Mouse (Mus musculus) embryonic stem cell, embryonic (primary cell): ENCODE measurements around the gene Bcl11a.

Experiments used
- CTCF ChIA-PET, 4 experiments: fragments of 300-600 bp in 2 of 4; fragments of 350-600 bp in 2 of 4; sonication (Branson Sonifier 250); formaldehyde crosslinking; loops; one replicate each; lab custom pipeline; 2022; ENCODE audit warnings: inconsistent platforms in 2 of 4; lab: Charles Lee
- POLR2A ChIA-PET, 4 experiments: fragments of 300-600 bp in 2 of 4; fragments of 350-600 bp in 2 of 4; sonication (Branson Sonifier 250); formaldehyde crosslinking; loops; one replicate each; lab custom pipeline; 2022; ENCODE audit warnings: antibody characterized with exemption in 4 of 4, inconsistent platforms in 1 of 4; lab: Charles Lee

Bcl11a gene

DNA sequence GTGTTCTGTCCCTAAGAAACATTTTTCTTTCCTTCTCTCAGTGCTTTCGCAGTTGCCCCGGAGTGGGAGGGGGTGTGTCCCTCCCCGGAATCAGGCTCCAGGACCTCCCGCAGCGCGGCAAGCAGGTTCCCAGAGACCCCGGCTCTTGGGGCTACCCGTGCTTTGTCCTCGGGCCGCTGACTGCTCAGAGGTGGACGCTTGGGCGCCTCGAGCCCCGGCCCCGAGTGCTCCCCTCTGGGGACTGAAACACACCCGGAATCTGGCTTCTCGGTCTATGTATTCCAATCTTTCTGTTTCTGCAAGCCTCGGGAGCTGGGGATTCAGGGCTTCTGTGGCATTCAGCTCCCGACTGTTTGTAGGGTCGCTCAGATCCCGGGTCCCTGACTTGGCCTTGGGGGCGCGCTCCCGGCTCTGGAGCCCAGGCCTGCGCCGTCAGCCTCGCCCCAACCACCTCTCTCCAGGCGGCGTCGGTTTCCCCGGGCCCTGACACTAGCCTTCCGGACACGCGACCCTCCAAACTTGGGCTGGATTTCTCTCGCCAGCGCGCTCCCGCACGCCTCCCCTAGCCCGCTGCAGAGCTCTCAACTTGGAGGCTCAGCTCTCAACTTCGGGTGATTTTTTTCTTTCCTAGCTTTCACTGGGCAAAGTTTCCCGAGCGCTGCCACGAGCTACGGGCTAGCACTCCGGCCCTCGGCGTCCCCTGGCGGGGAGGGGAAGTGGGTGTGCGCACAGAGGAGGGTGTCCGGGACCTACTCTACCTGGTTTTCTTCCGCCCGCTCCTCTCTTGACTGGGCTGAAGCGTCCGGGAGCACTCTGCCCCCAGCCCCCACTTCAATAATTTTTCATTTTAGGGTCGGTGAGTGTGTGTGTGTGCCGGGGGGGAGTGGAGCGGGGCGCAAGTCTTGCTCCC is 780 bp upstream of the Bcl11a start:
- POLR2A ChIA-PET = interaction anchor here in 3 of 4 experiments (0.5 to 1.6 kb wide), 5 partner anchors 9 to 1077 kb away, joined by 3 to 11 read pairs (median 3); no protein-coding TSS in a partner anchor

DNA sequence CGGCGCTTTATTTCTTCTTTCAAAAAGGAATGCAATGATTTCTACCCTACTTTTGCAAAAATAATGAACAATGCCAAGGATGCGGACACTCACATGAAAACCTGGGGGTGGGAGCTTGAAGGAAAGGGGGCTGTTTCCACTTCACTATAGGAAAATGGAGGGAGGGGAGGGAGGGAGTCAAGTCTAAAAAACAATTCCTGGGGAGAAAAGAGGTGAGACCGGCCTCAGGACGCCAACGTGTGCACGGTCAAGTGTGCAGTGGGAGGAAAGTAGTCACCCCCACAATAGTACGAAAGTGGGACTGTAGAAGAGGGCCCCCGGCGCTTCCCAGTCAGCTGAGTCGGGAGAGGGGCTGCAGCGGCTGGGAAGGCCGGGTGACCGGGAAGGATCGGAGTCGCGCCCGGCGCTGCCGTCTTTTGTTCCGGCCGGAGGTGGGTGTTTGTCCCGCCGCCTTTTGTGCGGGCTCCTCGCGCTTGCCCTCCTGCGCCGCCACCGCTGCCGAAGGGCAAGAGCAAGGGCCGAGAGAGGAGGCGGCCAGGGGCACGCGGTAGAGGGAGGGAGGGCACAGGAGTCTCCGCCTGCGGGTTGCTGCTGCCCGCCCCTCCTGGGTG is 955 bp downstream of the Bcl11a start:
- ChIA-PET CTCF (interaction anchor here in 2 of 4 experiments (0.6 to 0.7 kb wide), 3 partner anchors 25 to 929 kb away, joined by 4 to 6 read pairs (median 5); no protein-coding TSS in a partner anchor), POLR2A (interaction anchor here in 1 of 4 experiments (0.6 kb wide), 1 partner anchor 107 kb away, joined by 3 read pairs; no protein-coding TSS in a partner anchor)

More for the DNA sequence above, 780 bp upstream of the Bcl11a start:
- CTCF ChIA-PET = interaction anchor here in 2 of 4 experiments (0.6 to 1.6 kb wide), 3 partner anchors 15 to 44 kb away, joined by 3 to 6 read pairs (median 3); no protein-coding TSS in a partner anchor

DNA sequence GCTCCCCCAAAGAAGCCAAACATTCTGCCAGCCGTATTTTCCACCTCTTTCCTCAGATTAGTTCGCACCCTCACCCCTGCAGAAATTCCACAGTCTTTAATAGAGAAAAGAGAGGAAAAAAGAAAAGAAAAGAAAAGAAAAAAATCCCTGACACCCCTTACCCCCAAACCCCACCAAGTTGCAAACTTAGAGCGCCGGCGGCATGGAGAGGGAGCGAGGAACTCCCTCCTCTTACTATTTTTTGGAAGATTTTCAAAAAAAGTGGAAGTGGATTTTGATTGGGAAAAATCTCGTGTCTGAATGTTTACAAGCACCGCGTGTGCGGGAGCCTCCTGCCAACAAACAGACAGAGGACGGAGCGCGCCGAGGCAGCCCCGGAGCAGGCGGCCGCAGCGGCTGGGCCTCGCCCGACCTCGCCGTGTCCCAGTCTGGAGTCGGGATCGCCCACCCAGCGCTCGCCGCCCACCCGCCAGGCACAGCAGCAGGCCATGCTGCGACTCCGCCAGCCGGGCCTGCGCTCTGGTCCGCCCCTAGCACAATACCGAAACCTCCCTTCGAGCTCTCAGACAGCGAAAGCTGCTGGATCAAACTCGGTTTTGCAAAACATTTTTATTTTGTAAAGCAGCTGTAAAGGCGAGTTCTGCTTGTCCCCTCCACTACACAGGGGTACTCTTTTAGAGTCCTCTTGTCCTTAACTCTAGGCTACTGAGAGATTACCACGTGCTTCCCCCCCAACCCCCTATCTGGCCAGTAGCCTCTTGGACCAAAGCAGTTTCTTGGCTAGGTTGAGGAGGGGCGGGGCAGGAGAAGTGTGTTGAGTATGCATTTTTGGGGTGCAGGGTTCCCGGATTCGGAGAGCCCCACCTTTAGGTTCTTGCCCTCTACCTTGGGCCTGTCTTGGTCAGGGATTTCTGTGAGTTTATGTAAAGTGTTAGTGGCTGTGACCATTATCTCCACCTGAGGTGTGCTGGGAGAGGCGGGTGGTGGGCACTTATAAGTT is 1.8 kb downstream of the Bcl11a start:
- CTCF ChIA-PET = interaction anchor here in 3 of 4 experiments (0.8 to 3.0 kb wide), 5 partner anchors 12 to 253 kb away, joined by 3 to 13 read pairs (median 5); no protein-coding TSS in a partner anchor
- POLR2A ChIA-PET = interaction anchor here in 1 of 4 experiments (1.6 kb wide), 1 partner anchor 85 kb away, joined by 5 read pairs; no protein-coding TSS in a partner anchor

GRCm38 (mm10) chr11:24080541-24080940 is 2.7 kb downstream of the Bcl11a start:
- ChIA-PET CTCF (interaction anchor here (0.6 to 3.0 kb wide), 14 partner anchors 11 to 1221 kb away, joined by 3 to 13 read pairs (median 5); no protein-coding TSS in a partner anchor), POLR2A (interaction anchor here in 3 of 4 experiments (0.6 to 1.7 kb wide), 6 partner anchors 10 to 1300 kb away, joined by 3 to 5 read pairs (median 3); no protein-coding TSS in a partner anchor)

DNA sequence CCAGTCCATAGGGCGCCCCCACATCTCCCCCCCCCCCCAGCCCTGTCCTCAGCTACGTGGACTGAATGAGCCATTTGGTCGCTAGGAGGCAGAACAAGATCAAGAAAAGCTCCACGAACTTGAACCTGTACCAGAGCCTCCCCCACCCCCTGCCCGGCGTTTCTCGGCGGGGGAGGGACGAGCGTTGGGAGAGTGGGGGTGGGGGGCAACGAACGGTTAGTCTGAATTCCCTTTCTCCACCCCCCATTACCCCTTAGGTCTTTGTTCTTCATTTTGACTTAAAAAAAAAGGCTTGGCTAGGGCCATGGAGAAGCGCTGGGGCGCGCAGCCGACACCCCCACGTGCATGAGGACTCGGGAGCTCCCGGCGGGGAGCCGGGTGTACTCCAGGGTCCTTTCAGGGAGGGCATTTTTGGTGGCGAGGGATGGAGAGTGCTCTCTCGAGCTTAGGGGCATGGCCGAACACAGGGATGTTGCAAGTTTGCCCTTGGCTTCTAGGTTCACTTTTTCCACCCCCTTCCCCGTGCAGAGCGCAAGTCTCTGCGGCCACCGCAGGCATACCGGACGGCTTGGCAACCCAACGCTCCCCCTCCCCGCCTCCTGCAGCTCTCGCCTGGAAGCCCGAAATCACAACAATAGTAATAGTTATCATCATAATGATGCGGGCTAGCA is 3.3 kb downstream of the Bcl11a start:
- CTCF ChIA-PET = interaction anchor here (0.6 to 3.0 kb wide), 20 partner anchors 11 to 1302 kb away, joined by 3 to 13 read pairs (median 4); no protein-coding TSS in a partner anchor

GRCm38 (mm10) chr11:24081687-24082384 is 4.0 kb downstream of the Bcl11a start:
- POLR2A ChIA-PET = interaction anchor here in 3 of 4 experiments (0.6 to 1.7 kb wide), 6 partner anchors 9 to 746 kb away, joined by 3 to 4 read pairs (median 3); no protein-coding TSS in a partner anchor
- CTCF ChIA-PET = interaction anchor here in 3 of 4 experiments (0.8 to 3.0 kb wide), 7 partner anchors 15 to 224 kb away, joined by 3 to 13 read pairs (median 4); no protein-coding TSS in a partner anchor

More for the DNA sequence above, 3.3 kb downstream of the Bcl11a start:
- POLR2A ChIA-PET = interaction anchor here (0.6 to 1.7 kb wide), 9 partner anchors 10 to 1299 kb away, joined by 3 to 5 read pairs (median 3); no protein-coding TSS in a partner anchor

- CTCF ChIA-PET = interaction anchor here in 1 of 4 experiments (3.0 kb wide), 1 partner anchor 82 kb away, joined by 13 read pairs; no protein-coding TSS in a partner anchor
These were observed 4.7 kb downstream of the Bcl11a start for GRCm38 (mm10) chr11:24082385-24083075.

GRCm38 (mm10) chr11:24083076-24083405 is 5.2 kb downstream of the Bcl11a start:
- CTCF ChIA-PET = interaction anchor here in 1 of 4 experiments (3.0 kb wide), 1 partner anchor 81 kb away, joined by 13 read pairs; no protein-coding TSS in a partner anchor
- POLR2A ChIA-PET = no interaction called here

More at GRCm38 (mm10) chr11:24082385-24083075, 4.7 kb downstream of the Bcl11a start:
- POLR2A ChIA-PET = interaction anchor here in 2 of 4 experiments (0.6 to 1.3 kb wide), 4 partner anchors 9 to 747 kb away, joined by 3 to 4 read pairs (median 3); no protein-coding TSS in a partner anchor

DNA sequence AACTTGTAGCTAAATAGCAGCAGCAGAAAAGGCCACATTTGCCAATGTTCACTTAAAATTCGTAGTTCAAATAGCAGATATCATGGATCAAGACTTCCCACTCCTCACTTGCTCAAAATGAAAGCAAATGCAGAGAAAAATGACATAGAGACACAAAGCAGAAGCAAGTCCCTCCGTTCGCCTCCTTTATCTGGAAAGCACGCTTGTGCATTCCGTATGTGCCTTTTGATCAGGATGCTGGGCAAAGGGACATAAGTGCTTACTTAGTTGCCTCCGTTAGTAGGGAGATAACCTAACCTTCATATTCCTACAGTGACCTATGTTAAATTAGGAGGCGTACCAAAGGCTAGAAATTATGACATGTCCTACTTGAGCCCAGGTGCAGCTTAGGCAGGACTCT is 5.6 kb downstream of the Bcl11a start:
- POLR2A ChIA-PET = no interaction called here

DNA sequence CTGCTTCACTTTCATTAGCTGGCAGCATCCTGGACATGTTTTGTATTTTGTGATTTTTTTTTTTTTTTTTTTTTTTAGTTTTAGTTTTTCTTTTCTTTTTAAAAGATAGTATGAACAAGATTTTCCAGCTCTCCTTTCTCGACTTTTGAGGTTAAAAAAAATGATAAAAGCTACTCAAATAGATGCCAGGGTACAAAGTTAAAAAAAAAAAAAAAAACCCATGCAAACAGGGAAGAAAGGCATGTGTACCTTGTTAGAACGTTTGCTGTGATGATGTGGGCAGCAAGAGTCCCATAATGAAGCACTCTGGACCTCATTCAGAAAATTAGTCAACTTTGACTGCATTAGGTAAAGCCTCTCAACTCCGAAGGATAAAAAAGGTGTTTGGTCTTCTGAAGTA is 6.2 kb downstream of the Bcl11a start:
- POLR2A ChIA-PET = no interaction called here
- CTCF ChIA-PET = no interaction called here

More for the DNA sequence above, 5.6 kb downstream of the Bcl11a start:
- CTCF ChIA-PET = no interaction called here

DNA sequence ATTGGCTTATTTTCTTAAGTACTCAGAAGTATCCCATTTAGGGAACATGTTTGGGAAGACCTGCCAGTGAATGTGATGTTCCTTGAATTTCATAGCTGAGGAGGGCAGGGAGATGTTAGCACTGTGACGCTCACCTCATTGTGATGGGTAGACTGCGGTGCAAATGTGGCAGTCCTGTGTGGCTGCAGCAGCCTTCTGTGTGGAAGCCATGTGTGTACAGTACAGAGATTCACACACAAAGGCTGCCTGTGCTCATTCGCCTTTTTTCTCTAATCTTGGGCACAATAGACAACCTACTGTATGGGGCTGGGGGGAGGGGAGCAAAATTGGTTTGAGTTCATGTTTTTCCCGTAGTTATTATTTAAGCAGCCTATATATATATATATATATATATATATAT is 6.7 kb downstream of the Bcl11a start:
- ChIA-PET CTCF (no interaction called here), POLR2A (no interaction called here)

DNA sequence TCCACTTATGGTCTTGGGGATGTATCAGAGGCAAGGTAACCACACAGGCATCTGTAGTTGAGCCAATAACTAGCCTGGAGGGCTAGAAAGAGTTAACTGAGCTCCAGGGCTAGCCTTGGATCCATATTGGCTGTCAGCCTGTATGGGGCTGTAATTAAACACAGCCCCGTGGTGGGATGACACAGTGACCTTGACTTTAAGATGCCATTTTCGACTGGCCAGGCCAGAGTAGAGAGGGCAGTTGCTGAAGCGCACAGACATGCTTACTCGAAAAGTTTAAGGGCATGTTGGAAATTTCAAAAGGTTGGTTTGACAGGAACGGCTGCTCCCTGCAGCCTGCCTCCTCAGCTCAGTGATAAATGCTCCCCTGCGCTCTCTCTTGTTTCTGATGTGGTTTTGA is 8.1 kb downstream of the Bcl11a start:
- ChIA-PET CTCF (interaction anchor here in 2 of 4 experiments (0.7 to 0.9 kb wide), 2 partner anchors 9 to 34 kb away, joined by 3 to 4 read pairs; no protein-coding TSS in a partner anchor), POLR2A (interaction anchor here in 1 of 4 experiments (0.7 kb wide), 2 partner anchors 9 to 10 kb away, joined by 3 read pairs; no protein-coding TSS in a partner anchor)

DNA sequence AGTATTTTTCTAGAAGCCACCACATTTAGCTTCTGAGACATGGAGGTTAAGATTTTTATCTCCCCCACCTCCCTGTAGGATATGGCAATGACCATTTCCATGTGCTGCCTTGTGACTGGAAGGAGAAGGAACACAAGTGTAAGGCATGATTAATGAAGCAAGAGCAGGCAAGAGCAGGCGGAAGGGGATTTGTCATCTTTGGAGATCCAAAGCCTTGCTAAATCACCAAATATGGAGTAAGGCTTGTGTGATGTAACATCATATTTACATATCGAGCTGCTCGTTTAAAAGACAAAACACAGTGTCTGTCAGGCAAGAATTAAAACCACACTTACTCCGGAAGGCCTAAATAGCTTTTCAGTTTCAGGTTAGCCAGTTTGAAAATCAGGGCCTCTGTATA is 9.2 kb downstream of the Bcl11a start:
- ChIA-PET CTCF (interaction anchor here in 1 of 4 experiments (0.7 kb wide), 1 partner anchor 1096 kb away, joined by 3 read pairs; no protein-coding TSS in a partner anchor), POLR2A (interaction anchor here in 1 of 4 experiments (0.7 kb wide), 1 partner anchor 357 kb away, joined by 3 read pairs; no protein-coding TSS in a partner anchor)

DNA sequence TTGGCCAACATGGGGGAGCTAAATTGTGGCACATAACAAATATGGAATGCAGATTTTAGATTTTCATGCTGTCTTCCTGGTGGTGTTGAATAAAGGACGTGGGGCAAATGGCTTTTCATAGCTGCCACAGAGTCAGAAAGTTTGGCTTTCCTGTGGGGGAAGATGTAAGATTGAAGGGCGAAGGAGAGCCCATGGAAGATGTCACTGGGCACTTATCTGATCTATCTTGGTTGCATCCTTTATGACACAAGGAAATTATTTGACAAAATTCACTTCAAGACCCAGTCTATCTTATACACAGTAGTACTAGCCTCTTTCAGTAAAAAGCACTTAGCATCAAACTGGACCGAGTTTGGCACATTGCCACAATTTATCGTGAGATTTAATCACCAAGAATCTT is 12.6 kb downstream of the Bcl11a start:
- ChIA-PET CTCF (no interaction called here), POLR2A (interaction anchor here in 1 of 4 experiments (1.4 to 2.1 kb wide), 2 partner anchors 9 to 20 kb away, joined by 4 read pairs; no protein-coding TSS in a partner anchor)
